Comparison of ENCODE assay signal across 23 mouse cellular contexts in genomic region chr2:129625845-129626244, GRCm38 (mm10). TPM values are rescaled to one million over a fixed set of nuclear protein-coding genes. Genes with fewer than 3 reads are reported as not detected.
DNase-seq lines count a peak whose midpoint lies in the region; ATAC-seq lines count a peak whose summit lies in the region.
"Had no signal": no experiment of that assay in that cellular context is flagged by ENCODE, and none has a peak within 500 bp of the region (broad histone marks: within the 10 kb centered on the region; RNA-seq: fewer than 3 reads in every experiment).

No protein-coding gene starts in this region.

- no peak overlapping the region for H3K4me3 ChIP-seq in heart, embryonic 10.5 days
- H3K4me3 ChIP-seq: embryonic facial prominence, embryonic 12.5 days; erythroblast, embryonic 14.5 days; forebrain, embryonic 15.5 days; limb, embryonic 15.5 days; liver, embryonic 15.5 days had no signal

- H3K27ac ChIP-seq in heart, embryonic 10.5 days: no peak overlapping the region
- H3K27ac ChIP-seq: embryonic facial prominence, embryonic 12.5 days; limb, embryonic 15.5 days; liver, embryonic 15.5 days had no signal

- 86% methylated on average over 4 of the region's 4 CpGs for WGBS in heart, embryonic 10.5 days

- DNase-seq in heart, embryonic 10.5 days (ENCODE audit: low spot score): peak; percentile 33
- DNase-seq in heart, postnatal 25 days (ENCODE audit: low spot score): no peak
- DNase-seq in spleen, postnatal 36 days (ENCODE audit: low spot score in 2 of 2): peak; percentile 62 to 66
- no peak for DNase-seq in spleen, postnatal 14 days (ENCODE audit: low spot score in 2 of 2)
- DNase-seq in kidney, postnatal 36 days: no peak
- no peak for DNase-seq in right cerebral cortex, adult 2 months (ENCODE audit: low spot score in 2 of 2)
- DNase-seq: adrenal gland, postnatal 25 days; cerebellum, adult 18-20 months; gastrocnemius, postnatal 14 days; heart, postnatal 10 days; kidney, postnatal 4 days; retina, postnatal 1 day; thymus, postnatal 4 days had no signal

- H3K27me3 ChIP-seq in heart, embryonic 10.5 days (ENCODE audit: insufficient read depth, poor library complexity, severe bottlenecking): no peaks in the 10 kb centered on the region
- H3K27me3 ChIP-seq: embryonic facial prominence, embryonic 12.5 days; forebrain, embryonic 15.5 days; limb, embryonic 15.5 days; liver, embryonic 15.5 days had no signal

- peaks cover 27% of the 10 kb centered on the region for H3K4me1 ChIP-seq in heart, embryonic 10.5 days
- H3K4me1 ChIP-seq: embryonic facial prominence, embryonic 12.5 days; liver, embryonic 15.5 days had no signal

- intact Hi-C loops in heart, postnatal 25 days (cut with DNase I): no loop called here

- ATAC-seq in common myeloid progenitor, adult 5-6 weeks (replicated peaks; ENCODE audit: low read depth, poor library complexity, severe bottlenecking): 0 out of 2 replicates have a peak, but pooled peaks have one; percentile 36
- peak; percentile 45; the same call in 1 of the 2 replicates for ATAC-seq in neutrophil, adult 5-6 weeks (ENCODE audit: extremely low read depth, insufficient number of reproducible peaks, low FRiP score, poor library complexity, severe bottlenecking)
- ATAC-seq: activated CD4-positive, CD25-positive, alpha-beta regulatory T cell, adult 4 months; CD4-positive, CD25-positive, alpha-beta regulatory T cell, adult 4 months; forebrain, embryonic 15.5 days had no signal

- H3K9me3 ChIP-seq in heart, embryonic 10.5 days: no peaks in the 10 kb centered on the region
- H3K9me3 ChIP-seq: embryonic facial prominence, embryonic 12.5 days; forebrain, embryonic 15.5 days; G1E; limb, embryonic 15.5 days; liver, embryonic 15.5 days had no signal

- peaks cover 16% of the 10 kb centered on the region; the same call in 1 of the 2 replicates for H3K36me3 ChIP-seq in heart, embryonic 10.5 days
- H3K36me3 ChIP-seq: G1E had no signal

RNA-seq across cellular contexts. Expression of gene Sirpa, which starts 33.2 kb away (rescaled TPM):
- polyA plus RNA-seq in heart, embryonic 10.5 days (2016; fragmentation: Nextera tagmentation; extraction: Ambion mirVana): 11.0 and 12.8 TPM in 2 replicates
- total RNA-seq in heart, postnatal 25 days (2021): 10 to 100 TPM; 24.6 to 28.1 TPM
- 31.6 and 39.6 TPM in 2 replicates for total RNA-seq in common myeloid progenitor, adult 5-6 weeks (2017)
- 359 and 376 TPM in 2 replicates for total RNA-seq in neutrophil, adult 5-6 weeks (2017)
- polyA plus RNA-seq: G1E had no signal

Comparison
In these comparisons a context has a peak if more than half of its experiments do, and no peak if none do; other contexts are left out.
1. DNase-seq: peak in heart, embryonic 10.5 days (single experiment) and spleen, postnatal 36 days (2 of 2); none in heart, postnatal 25 days (single experiment), spleen, postnatal 14 days (0 of 2), kidney, postnatal 36 days (0 of 2) and right cerebral cortex, adult 2 months (0 of 2).